Mouse (Mus musculus) G1E (cell line): ENCODE data around the gene Igsf9b. TPM values are rescaled to one million over a fixed set of nuclear protein-coding genes. Genes with fewer than 3 reads are reported as not detected.

Experiments
- ATAC-seq: 2 replicates; pipeline ENCODE4 v1.8.0; 2016; ENCODE audit warnings: mild to moderate bottlenecking; ENCODE audit not compliant: insufficient number of reproducible peaks, poor library complexity, low FRiP score, severe bottlenecking; ENCODE audit errors: extremely low read depth
- DNase-seq: peaks from one replicate; pipeline ENCODE4 v3.0.0; 2012; ENCODE audit warnings: low spot score
- H3K27me3 ChIP-seq: 2 replicates; pipeline ENCODE4 v1.6.1; 2012; ENCODE audit warnings: mild to moderate bottlenecking, low read length, inconsistent platforms; ENCODE audit not compliant: insufficient read depth
- H3K36me3 ChIP-seq: replicated peaks from 2 replicates; pipeline ENCODE3; 2012; ENCODE audit warnings: mild to moderate bottlenecking, inconsistent platforms
- H3K4me1 ChIP-seq: 2 replicates; pipeline ENCODE4 v1.6.1; 2012; ENCODE audit warnings: low read depth, low read length, inconsistent platforms, mixed read lengths; ENCODE audit not compliant: insufficient read depth
- H3K4me3 ChIP-seq: 2 replicates; pipeline ENCODE4 v1.5.1; 2012; ENCODE audit warnings: low read depth, mild to moderate bottlenecking, inconsistent platforms, low read length, moderate library complexity, mixed read lengths
- H3K9me3 ChIP-seq: replicated peaks from 2 replicates; pipeline ENCODE4 v1.6.1; 2012; ENCODE audit warnings: inconsistent platforms
- CTCF ChIP-seq: IDR thresholded peaks from 2 replicates; pipeline ENCODE4 v1.5.1; 2012; ENCODE audit warnings: low read depth, low read length, inconsistent platforms, mixed read lengths
- GATA1 ChIP-seq: IDR thresholded peaks from 2 replicates; pipeline ENCODE4 v1.6.1; 2012; ENCODE audit warnings: borderline replicate concordance, low read length, inconsistent platforms, mixed read lengths
- GATA2 ChIP-seq: IDR thresholded peaks from 2 replicates; pipeline ENCODE4 v1.6.1; 2012; ENCODE audit warnings: low read depth, low read length, inconsistent platforms, borderline replicate concordance
- POLR2AphosphoS5 ChIP-seq: IDR thresholded peaks from 2 replicates; pipeline ENCODE4 v1.6.1; 2012; ENCODE audit warnings: low read depth, low read length, inconsistent platforms; ENCODE audit not compliant: insufficient replicate concordance
- TAL1 ChIP-seq: conservative IDR thresholded peaks from 2 replicates; pipeline ENCODE4 v1.6.1; 2012; ENCODE audit warnings: low read depth, low read length, inconsistent platforms, mixed read lengths
- polyA plus RNA-seq: library from polyadenylated mRNA; stranded (reverse); fragments of >175 nt; gene quantifications from 2 replicates; pipeline ENCODE4 v1.2.3, GENCODE M21; 2012
- total RNA-seq, 2 experiments: library from RNA; stranded (forward) in 1 of 2; stranded (reverse) in 1 of 2; fragments of 200-1000 nt in 1 of 2; fragments of >200 nt in 1 of 2; fragmentation: Nextera tagmentation in 1 of 2; gene quantifications; 2 replicates each; pipeline ENCODE4 v1.2.3; 2014 to 2017

Gene Igsf9b
- total and polyA plus RNA-seq, 3 experiments, result 0.11 TPM; not detected in 2

DNA sequence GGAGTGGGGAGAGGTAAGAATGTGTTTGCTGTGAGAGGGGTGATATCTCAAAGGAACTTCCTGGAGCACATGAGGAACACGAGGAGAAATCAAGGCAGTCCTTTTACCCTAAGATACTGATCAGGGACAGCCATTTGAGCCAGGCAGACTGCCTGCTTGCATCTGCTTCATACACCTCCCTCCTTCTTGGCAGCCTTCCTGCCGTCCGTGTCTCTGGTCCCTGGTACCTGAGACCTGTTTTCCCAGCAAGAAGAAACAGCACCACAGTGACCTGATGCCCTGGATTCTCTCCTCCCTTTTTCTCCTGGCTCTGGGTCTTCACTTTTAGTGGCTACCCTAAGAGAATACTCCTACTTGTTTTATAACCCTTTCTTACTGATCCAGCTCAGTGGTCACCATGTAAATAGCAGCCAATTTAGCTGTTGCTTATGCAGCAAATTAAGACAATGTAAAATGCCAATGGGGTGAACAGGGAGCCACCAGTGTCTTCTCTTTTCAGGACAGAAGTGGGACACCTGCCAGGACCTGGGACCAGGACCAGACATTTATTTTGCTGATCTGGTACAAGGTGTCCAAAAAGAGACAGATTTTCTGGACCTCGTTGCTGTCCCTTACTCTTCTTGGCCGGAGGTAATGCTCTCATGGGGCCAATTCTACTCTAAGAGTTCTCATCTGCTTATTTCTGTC lies 21.5 kb upstream of the Igsf9b start:
- no peaks in the 10 kb centered on the region for H3K4me1 ChIP-seq
- no peak for TF ChIP-seq TAL1
- no peak for TF ChIP-seq GATA2
- TF ChIP-seq CTCF, result no peak
- no peaks in the 10 kb centered on the region for H3K9me3 ChIP-seq
- DNase-seq (no peak), ATAC-seq (no peak)
- H3K27me3 ChIP-seq, result no peaks in the 10 kb centered on the region
- H3K4me3 ChIP-seq, result no peak overlapping the region
- H3K36me3 ChIP-seq, result no peaks in the 10 kb centered on the region

DNA sequence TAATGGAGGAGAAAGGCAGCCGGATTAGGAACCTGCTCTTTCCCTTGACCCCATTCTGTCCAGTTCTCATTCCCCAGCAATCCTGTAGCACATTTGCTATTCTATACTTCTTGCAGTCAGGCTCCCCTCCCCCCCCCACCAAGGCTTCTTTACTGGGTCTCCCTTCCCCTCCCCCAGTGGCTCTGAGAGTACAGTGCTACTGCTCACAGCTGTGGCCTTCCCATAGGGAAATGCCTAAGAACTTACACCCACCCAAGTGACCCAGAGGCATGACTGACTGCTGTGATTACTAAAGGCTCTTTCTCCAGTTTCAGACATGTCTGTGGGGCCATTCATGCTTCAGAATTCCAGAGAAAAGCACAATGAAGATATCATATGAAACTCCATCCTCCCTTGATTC lies 20.0 kb upstream of the Igsf9b start:
- H3K4me3 ChIP-seq, result no peak overlapping the region
- H3K9me3 ChIP-seq, result no peaks in the 10 kb centered on the region
- no peak for ATAC-seq
- H3K4me1 ChIP-seq, result no peaks in the 10 kb centered on the region
- no peak for DNase-seq
- no peaks in the 10 kb centered on the region for H3K36me3 ChIP-seq
- no peaks in the 10 kb centered on the region for H3K27me3 ChIP-seq
- TF ChIP-seq GATA2, result no peak
- TF ChIP-seq TAL1, result no peak
- no peak for TF ChIP-seq CTCF

DNA sequence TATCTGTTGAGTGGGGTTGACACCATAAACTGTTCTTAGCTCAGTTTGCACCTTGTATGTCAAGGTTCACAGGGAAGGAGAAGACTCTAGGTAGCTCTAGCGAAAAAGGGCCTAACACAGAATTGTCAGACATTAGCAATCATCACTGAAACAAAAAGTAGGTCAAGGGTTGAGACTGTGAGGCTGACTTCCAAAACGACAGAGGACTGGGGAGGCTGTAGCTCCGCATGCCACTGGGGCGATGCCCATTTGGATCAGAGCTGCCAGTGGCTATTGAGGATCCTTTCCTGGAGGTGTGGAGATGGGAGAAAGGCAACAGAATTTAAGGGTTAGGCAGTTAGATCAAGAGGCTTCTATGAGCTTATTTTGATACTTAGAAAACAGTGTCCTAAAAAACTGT lies 18.0 kb upstream of the Igsf9b start:
- no peaks in the 10 kb centered on the region for H3K27me3 ChIP-seq
- no peaks in the 10 kb centered on the region for H3K9me3 ChIP-seq
- no peaks in the 10 kb centered on the region for H3K4me1 ChIP-seq
- H3K36me3 ChIP-seq, result no peaks in the 10 kb centered on the region
- no peak overlapping the region for H3K4me3 ChIP-seq
- TF ChIP-seq TAL1 (no peak), POLR2AphosphoS5 (no peak), CTCF (no peak), GATA2 (no peak), GATA1 (no peak)
- no peak for ATAC-seq
- DNase-seq, result no peak

DNA sequence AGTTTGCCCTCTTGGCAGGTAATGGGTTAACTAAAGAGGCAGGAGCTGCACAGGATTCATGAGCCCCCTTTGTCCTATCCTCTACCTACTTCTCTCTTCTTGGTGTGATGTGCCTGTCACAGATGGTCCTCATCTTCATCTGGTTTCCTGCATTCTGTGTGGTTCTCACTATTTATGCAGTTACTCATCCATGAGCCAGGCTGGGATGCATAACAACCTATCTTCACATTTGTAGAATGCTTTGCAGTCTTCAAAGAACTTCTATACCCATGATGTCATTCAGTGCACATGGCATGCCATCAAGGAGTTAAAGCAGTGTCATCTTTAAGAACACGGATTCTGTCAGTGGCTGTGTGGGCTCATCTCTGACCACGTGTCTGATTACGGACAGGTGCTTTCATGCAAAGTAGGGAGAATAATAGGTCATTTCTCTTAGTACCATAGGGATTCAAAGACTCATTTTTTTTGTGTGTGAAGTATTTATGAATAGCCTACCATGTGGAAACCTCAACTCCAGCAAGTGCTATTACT lies 13.2 kb upstream of the Igsf9b start:
- Histone ChIP-seq H3K27me3 (no peaks in the 10 kb centered on the region), H3K4me1 (no peaks in the 10 kb centered on the region), H3K4me3 (no peak overlapping the region), H3K9me3 (0 out of 2 replicates have a peak, but pooled peaks cover 5% of the 10 kb centered on the region), H3K36me3 (no peaks in the 10 kb centered on the region)
- DNase-seq (no peak), ATAC-seq (no peak)
- TF ChIP-seq GATA2 (no peak), POLR2AphosphoS5 (no peak), GATA1 (no peak), CTCF (no peak), TAL1 (no peak)

DNA sequence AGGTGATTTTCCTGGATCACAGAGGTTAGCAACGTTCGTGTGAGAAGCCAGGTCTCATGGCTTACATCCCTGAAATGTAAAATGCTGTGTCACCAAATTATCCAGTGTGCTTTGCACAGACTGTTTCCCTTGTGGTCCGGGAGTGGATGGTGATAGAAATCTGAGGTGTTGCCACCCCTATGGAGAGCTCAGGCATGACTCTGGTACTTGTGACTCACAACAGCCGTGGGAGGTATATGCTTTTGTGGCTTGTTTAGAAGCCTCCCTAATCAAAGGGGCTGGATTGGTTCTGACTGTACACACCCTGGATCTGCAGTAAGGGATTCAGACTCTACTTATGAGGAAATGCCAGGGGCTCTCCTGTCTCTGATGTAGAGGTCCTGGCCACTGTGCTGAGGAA lies 12.7 kb upstream of the Igsf9b start:
- TF ChIP-seq CTCF, result no peak
- TF ChIP-seq GATA2, result no peak
- no peak for TF ChIP-seq GATA1
- TF ChIP-seq POLR2AphosphoS5, result no peak
- no peak overlapping the region for H3K4me3 ChIP-seq
- H3K27me3 ChIP-seq, result no peaks in the 10 kb centered on the region
- H3K36me3 ChIP-seq, result no peaks in the 10 kb centered on the region
- H3K4me1 ChIP-seq, result no peaks in the 10 kb centered on the region
- no peak for DNase-seq
- no peak for ATAC-seq
- H3K9me3 ChIP-seq, result 0 out of 2 replicates have a peak, but pooled peaks cover 5% of the 10 kb centered on the region

DNA sequence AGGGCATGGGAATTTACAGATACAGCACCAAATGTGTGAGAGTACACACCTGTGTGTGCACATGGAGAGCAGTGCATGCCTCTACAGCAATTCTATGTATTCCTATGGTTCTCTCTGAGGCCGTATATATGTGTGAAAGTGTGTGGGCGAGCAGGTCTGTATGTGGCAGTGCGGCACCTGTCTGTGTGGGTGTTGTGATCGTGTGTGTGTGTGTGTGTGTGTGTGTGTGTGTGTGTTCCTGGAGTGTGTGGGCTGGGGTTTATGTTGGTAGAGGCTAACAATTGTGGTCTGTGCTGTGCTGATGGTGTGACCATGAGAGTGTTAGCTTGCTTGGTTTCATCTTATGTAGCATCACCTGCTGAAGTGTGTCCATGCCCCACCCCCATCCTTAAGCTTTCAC lies 12.1 kb upstream of the Igsf9b start:
- no peak overlapping the region for H3K4me3 ChIP-seq

DNA sequence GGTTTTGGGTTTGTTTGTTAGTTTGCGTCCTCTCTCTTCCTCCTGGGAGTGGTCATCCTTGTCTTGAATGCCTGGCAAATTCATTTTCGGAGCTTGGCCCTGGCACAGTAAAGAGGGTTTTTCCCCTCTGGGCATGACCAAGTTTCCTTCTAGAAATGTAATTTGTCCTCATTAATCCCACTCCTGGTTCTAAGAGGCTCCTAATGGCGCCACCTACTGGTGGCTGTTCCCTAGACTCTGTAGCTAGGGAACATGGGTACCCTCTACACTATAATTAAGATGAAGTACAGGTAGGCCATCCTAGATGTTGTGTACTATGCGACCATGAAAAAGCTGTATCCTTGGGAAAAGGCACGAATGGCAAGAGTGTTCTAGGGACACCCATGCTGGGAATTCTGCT lies 11.6 kb upstream of the Igsf9b start:
- Histone ChIP-seq H3K36me3 (no peaks in the 10 kb centered on the region), H3K4me3 (no peak overlapping the region), H3K27me3 (no peaks in the 10 kb centered on the region), H3K4me1 (no peaks in the 10 kb centered on the region), H3K9me3 (0 out of 2 replicates have a peak, but pooled peaks cover 5% of the 10 kb centered on the region)
- DNase-seq (no peak), ATAC-seq (no peak)
- TF ChIP-seq GATA1 (no peak), POLR2AphosphoS5 (no peak), CTCF (no peak), GATA2 (no peak), TAL1 (no peak)

More for the DNA sequence above, 12.1 kb upstream of the Igsf9b start:
- H3K4me1 ChIP-seq, result no peaks in the 10 kb centered on the region
- DNase-seq (no peak), ATAC-seq (no peak)
- no peaks in the 10 kb centered on the region for H3K27me3 ChIP-seq
- no peak for TF ChIP-seq CTCF
- no peak for TF ChIP-seq TAL1
- no peak for TF ChIP-seq GATA2
- TF ChIP-seq GATA1, result no peak
- TF ChIP-seq POLR2AphosphoS5, result no peak
- no peaks in the 10 kb centered on the region for H3K36me3 ChIP-seq
- H3K9me3 ChIP-seq, result 0 out of 2 replicates have a peak, but pooled peaks cover 5% of the 10 kb centered on the region
